Mouse (Mus musculus) lung, postnatal 25 days (tissue): ENCODE measurements around the gene Hcn4.

Experiments
- DNase-seq: peaks from one replicate; pipeline ENCODE4 v3.0.0; 2022; ENCODE audit warnings: low spot score

Gene Hcn4

DNA sequence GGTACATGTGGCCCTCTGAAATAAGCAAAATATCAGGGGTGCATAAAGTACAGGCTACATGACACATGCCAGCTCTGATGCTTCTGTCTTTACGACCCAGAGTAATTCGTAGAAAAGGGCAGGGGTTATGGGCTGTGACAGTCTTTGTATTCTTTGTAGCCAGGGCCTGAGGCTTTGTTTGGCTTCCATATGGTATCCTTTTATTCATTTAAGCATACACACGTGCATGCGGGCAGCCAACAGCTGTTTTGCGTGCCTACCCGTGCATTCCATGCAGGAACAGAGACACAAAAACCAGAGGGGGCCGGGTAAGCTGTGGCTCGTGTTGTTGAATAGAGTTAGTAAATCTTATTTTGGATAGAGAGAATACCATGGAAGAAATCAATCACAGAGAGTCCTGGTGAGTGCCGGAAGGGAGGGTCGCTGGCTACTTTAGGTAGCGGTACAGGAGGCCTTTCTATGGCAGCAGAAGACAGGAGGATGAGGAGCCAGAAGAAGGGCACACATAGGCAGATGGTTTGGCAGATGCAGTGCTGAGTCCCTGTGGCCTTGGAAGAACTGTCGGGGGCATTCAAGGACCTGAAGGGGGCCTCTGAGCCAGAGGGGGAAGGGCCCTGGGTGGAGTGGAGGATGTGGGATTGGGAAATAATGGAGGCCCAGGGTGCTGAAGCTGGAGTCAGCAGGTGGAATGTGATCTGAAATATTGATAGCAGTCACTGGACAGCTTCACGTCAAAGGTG lies 26.5 kb downstream of the Hcn4 start:
- DNase-seq, result no peak

- DNase-seq, result no peak
Observed at GRCm38 (mm10) chr9:58854931-58855330, 31.7 kb downstream of the Hcn4 start.

DNA sequence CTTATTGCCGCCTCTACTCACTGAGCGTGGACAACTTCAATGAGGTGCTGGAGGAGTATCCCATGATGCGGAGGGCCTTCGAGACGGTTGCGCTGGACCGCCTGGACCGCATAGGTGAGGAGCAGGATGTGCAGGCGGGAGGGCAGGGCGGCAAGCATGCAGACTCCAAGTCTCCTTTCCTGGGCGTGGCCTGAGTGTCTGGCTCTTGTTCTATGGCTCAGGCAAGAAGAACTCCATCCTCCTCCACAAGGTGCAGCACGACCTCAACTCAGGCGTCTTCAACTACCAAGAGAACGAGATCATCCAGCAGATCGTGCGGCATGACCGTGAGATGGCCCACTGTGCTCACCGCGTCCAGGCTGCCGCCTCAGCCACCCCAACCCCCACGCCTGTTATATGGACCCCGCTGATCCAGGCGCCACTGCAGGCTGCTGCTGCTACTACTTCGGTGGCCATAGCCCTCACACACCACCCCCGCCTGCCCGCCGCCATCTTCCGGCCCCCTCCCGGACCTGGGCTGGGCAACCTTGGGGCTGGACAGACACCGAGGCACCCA lies 35.9 kb downstream of the Hcn4 start:
- no peak for DNase-seq

DNA sequence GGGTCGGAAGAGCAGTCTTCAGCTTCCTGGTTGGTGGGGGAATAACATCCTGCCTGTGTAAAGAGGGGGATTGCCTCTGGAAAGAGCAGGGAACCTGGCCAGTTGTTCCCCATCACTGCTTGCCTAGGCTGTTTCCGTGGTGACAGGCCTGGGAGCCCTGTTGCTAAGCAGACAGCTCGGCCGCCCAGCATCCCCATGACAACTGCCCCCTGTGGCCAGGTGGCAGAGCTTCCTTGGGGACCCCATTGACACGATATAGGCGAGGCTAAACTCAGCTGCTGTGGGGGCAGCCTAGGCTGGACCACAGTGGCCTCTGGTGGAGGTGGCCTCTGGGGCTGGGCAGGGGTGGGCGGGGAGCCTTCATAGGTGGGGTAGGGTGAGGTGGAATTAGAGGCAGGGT lies 40.6 kb downstream of the Hcn4 start:
- no peak for DNase-seq

DNA sequence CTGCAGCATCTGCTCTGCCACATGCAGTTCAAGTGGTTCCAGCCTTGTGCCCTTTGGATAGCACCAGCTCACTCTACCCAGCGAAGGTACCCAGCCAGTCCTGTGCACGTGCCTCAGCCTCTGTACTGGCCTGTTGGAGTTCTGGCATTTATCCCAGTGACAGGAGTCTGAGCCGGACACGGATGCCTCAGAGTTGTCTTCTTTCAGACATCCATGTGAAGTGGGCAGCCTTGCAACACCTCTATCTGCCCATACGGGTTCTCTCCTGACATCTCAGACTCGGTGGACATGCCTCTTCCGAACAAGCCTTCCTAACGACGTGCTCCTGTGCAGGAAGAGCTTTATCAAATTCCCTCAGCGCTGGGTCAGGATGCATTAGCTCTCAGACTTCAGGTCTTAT lies 47.9 kb downstream of the Hcn4 start:
- no peak for DNase-seq

DNA sequence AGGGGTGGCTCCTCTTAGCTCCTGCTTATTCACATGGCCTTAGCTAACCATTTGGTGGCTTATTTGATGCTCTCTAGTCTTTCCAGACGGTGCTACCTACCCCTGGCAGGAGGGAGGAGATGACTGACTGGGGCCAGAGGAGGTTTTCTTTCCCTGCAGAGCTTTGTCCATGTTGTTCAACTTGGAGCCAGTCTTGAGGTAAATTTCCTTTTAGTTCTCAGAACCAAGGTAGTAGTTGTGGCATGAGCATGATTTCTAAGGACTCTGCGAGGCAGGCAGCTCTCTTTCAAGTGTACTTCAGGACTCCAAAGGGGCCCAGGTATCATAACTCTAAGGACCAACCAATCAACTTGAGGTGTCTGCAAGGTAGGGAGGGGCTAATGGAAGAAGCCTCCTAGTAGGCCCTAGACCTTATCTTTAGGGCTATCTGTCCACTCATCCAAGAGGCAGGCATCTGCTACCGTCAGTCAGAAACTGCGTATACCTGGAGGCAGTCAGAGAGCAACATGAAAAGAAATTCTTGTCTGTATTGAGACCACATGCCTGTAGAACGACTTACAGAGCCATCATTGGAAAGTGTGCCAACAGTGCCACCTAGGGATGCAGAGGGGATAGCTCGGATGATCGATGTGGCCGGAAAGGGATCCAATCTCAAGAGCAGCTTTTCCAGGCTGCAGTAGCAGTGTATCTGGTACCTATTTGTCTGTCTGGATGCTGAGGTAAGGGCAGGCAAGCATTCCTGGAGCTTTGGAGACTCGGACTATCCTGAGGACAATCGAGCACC lies 50.5 kb downstream of the Hcn4 start:
- peak; percentile 47 for DNase-seq

- no peak for DNase-seq
Observed at GRCm38 (mm10) chr9:58874354-58874753, 51.1 kb downstream of the Hcn4 start.

DNA sequence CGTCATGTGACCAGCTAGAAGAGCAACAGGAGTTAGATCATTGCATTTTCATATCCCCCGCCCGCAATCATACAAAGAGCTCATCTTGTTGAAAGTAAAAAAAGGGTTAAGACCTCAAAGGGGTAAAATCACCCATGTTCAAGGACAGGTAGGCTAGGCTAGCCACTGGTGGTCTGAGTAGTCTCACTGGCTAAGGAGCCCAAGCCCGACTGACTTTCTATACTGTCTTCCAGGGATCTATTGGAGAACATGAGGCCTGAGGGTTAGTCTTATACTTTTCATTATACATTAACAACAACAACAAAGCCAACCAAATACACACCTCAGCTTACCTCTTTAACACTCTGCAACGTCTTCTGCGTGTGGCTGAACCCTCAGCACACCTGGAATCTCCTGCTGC lies 52.2 kb downstream of the Hcn4 start:
- DNase-seq, result no peak

DNA sequence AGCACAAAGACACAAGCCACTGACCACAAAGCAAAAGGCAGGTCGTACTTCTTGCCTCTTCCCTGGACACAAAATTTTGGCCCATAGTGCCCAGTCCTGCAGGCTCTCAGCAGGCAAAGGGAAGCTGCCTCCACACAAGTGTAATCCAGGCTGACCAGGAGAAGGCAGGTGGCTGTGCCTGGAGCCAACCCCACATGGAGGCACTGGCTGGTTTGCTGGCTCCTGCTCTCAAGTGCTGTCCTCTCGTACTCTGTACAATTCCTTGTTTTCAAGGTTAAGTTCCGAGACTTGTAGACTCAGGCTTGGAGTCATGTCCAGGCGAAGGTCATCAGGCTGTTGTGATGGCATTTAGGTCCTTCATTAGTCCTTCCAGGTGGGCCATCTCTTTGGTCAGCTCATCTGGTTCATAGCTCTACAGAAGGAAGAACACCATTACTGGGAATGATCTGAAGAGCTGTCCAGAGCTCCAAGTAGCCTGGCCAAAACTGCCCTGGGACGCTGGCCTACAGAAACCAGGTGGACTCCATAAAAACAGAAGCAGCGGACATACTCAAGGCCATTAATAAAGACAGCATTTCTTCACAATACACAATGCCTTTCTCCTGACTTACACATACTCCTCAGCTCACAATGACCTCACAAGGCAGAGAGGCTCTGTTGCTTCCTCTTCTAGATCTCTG lies 53.9 kb downstream of the Hcn4 start:
- no peak for DNase-seq

GRCm38 (mm10) chr9:58879836-58880235 lies 56.6 kb downstream of the Hcn4 start:
- DNase-seq, result no peak

GRCm38 (mm10) chr9:58882686-58883085 lies 59.5 kb downstream of the Hcn4 start:
- no peak for DNase-seq

DNA sequence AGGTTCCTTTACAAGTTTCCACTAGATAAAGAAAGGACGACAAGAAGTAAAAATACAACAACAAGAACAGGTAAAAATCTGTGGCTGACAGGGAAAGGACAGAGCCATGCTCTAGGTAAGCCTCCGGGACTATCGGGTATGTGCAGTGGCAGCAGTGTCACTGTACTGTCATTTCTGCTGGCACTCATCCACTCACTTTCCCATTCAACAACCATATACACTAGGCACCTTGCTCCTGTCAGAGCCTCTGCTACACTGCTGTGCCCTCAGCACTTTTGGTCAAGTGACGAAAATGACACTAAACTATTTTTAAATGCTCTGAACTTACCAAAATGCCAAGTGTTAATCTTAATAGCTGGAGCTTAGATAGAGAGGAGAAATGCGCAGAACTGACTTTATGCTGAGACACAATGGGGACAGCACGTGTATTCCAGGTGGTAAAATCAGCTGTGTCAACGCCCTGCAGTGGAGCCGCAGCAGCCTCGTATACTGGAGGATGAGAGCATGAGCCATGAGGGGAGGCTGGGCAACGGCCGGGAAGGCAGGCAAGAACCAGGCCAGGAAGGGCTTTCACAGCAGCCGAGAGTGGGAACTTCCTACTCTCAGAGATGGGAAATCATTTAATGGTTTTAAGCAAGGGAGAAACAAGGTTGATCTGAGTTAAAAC lies 66.7 kb downstream of the Hcn4 start:
- no peak for DNase-seq

DNA sequence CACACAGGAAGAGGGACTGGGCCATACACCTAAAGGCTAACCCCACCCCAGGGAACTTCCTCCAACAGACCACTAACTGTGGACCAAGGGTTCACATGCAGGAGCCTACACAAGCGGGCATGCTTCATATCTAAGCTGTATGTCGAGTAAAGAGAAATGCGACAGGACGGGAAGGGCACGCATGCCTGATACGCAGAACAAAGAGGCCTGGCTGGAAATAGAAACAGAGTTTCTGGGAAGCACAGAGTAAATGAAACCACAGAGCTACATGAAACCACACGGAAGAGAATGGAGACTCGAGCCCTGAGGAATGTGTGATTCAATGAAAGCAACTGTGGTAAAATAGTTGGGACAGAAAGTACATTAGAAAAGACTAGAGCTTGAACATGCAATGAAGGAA lies 67.7 kb downstream of the Hcn4 start:
- no peak for DNase-seq

DNA sequence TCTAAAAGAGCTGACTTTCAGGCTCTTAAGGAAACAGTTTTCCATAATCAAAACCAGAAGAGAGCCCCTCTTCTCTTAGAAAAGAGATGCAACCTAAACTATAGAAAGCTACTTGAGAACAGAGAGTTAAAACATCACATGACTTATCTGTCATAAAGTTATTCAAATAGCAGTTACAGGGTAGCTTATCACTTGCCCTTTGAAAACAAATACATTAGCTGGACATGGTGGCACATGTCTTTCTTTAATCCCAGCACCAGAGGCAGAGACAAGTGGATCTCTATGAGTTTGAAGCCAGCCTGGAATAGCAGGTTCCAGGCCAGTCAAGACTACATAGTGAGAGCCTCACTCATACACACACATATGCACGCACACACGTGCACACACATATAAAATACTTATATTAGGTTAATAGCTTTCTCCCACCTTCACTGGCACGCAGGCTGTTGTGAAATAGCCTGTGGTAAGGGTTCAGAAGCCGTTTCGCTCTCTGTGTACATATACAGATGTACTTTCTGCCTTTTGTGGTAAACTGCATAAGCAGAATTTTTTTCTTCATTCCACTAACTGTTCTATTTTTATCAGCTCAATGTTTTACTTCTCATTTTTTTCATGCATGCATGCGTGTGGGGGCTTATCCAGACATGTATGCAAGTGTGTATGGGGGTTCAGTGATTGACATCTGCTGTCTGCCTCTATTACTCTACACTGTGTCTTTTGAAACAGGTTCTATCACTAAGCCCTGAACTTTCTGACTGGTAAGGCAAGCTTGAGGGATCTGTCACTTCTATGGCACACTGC lies 68.8 kb downstream of the Hcn4 start:
- no peak for DNase-seq

GRCm38 (mm10) chr9:58899602-58900001 lies 76.4 kb downstream of the Hcn4 start:
- DNase-seq, result no peak

- DNase-seq, result peak; percentile 42
Observed at GRCm38 (mm10) chr9:58902869-58903585, 79.8 kb downstream of the Hcn4 start.
